Mouse (Mus musculus) spleen, adult 2 months (tissue): ENCODE measurements around the gene Cmip. TPM values are rescaled to one million over a fixed set of nuclear protein-coding genes. Genes with fewer than 3 reads are reported as not detected.

Source experiments
- DNase-seq, 2 experiments: peaks; one replicate each; pipeline versions ENCODE4 v3.0.0 to v3.0.0-alpha.2; 2012 to 2021; ENCODE audit warnings: low spot score in 2 of 2, low read depth in 1 of 2
- H3K27ac ChIP-seq: fragments of 200-500 bp; 2 replicates; pipeline ENCODE4 v1.5.1; 2012; ENCODE audit warnings: low read length, inconsistent platforms; ENCODE audit not compliant: insufficient read depth
- H3K27me3 ChIP-seq: fragments of 200-500 bp; 2 replicates; pipeline ENCODE4 v1.6.1; 2012; ENCODE audit warnings: mild to moderate bottlenecking, moderate library complexity, low read length, inconsistent platforms; ENCODE audit not compliant: control insufficient read depth, insufficient read depth
- H3K36me3 ChIP-seq: fragments of 200-500 bp; 2 replicates; pipeline ENCODE4 v1.6.1; 2012; ENCODE audit warnings: mild to moderate bottlenecking, low read length, inconsistent platforms; ENCODE audit not compliant: control insufficient read depth, insufficient read depth
- H3K4me1 ChIP-seq: fragments of 200-500 bp; 2 replicates; pipeline ENCODE4 v1.6.1; 2011; ENCODE audit warnings: inconsistent platforms; ENCODE audit not compliant: control insufficient read depth, insufficient read depth, insufficient read length
- H3K4me3 ChIP-seq: fragments of 200-500 bp; 2 replicates; pipeline ENCODE4 v1.5.1; 2011; ENCODE audit warnings: mild to moderate bottlenecking, inconsistent platforms; ENCODE audit not compliant: insufficient read depth, insufficient read length; ENCODE audit errors: extremely low read depth
- CTCF ChIP-seq: fragments of 200-500 bp; IDR thresholded peaks from 2 replicates; pipeline ENCODE4 v1.5.1; 2011; ENCODE audit warnings: mild to moderate bottlenecking, inconsistent platforms; ENCODE audit not compliant: insufficient read depth, insufficient read length, insufficient replicate concordance; ENCODE audit errors: extremely low read depth
- POLR2A ChIP-seq: fragments of 200-500 bp; IDR thresholded peaks from 2 replicates; pipeline ENCODE4 v1.6.1; 2011; ENCODE audit warnings: low read depth, low read length, inconsistent platforms
- WGBS: fragments of 180-500 bp; shearing (Covaris S2); methylation state at CpG from one replicate; pipeline ENCODE4 v1.1.7; 2018; 5-methylcytosine and 5-hydroxymethylcytosine counted together
- polyA plus RNA-seq: library from polyadenylated mRNA; depleted of rRNA; stranded (reverse); fragments of >200 nt; gene quantifications from 2 replicates; pipeline ENCODE4 v1.2.3, GENCODE M21; 2012

Cmip gene
- polyA plus RNA-seq, 1 experiment: 48.2 TPM

- TF ChIP-seq POLR2A (no peak), CTCF (no peak)
- no peak overlapping the region for H3K27ac ChIP-seq
- DNase-seq: no peak
- no peaks in the 10 kb centered on the region for H3K27me3 ChIP-seq
- H3K4me3 ChIP-seq: no peak overlapping the region
- peaks cover 19% of the 10 kb centered on the region for H3K4me1 ChIP-seq
- no peaks in the 10 kb centered on the region for H3K36me3 ChIP-seq
- 82% methylated on average over 7 of the region's 7 CpGs for WGBS
These were observed 33.6 kb downstream of the Cmip start for GRCm38 (mm10) chr8:117290506-117290905.

DNA sequence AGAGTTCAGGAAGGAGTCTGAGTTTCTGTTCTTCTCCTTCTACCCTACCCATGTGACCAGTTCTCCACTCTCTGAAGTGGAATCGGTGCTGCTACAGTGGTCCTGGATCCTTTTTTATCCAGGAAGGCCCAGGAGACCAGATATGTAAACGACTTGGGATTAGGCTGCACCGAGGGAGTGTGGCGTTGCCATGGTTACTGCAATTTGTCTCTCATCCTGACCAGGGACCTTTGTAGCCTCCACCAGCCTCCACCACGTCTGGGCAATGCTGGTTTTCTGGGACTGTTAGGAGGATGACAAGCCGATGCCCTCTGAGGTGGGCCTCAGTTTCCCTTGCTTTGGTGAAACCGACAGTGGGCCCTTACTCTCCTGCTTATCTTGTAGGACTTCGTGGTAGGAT lies 35.4 kb downstream of the Cmip start:
- TF ChIP-seq POLR2A (no peak), CTCF (no peak)
- Histone ChIP-seq H3K36me3 (no peaks in the 10 kb centered on the region), H3K4me3 (no peak overlapping the region), H3K27ac (no peak overlapping the region), H3K4me1 (peaks cover 15% of the 10 kb centered on the region), H3K27me3 (no peaks in the 10 kb centered on the region)
- WGBS: 75% methylated on average over 8 of the region's 8 CpGs
- DNase-seq: no peak

DNA sequence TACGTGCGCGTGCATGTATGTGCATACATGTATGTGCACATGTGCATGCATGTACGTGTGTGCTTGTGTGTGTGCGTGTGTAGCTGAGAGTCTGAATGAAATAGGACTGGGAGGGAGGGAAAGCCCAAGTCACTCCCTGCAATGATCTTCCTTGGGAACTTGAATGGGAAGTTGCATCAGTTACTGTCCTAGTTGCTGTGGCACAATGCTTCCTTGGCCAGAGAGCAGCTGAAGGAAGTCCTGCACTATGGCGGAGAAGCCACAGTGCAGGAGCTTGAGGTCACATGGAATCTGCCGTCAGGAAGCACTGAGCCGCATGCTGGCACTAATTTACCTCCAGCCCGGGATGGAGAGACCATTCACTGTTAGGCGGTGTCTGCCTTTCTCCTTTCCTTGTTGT lies 37.9 kb downstream of the Cmip start:
- WGBS: 79% methylated on average over 10 of the region's 10 CpGs
- Histone ChIP-seq H3K4me3 (no peak overlapping the region), H3K27me3 (no peaks in the 10 kb centered on the region), H3K36me3 (no peaks in the 10 kb centered on the region), H3K27ac (no peak overlapping the region), H3K4me1 (peaks cover 9% of the 10 kb centered on the region)
- no peak for DNase-seq
- no peak for TF ChIP-seq CTCF
- TF ChIP-seq POLR2A: no peak

- TF ChIP-seq POLR2A (no peak), CTCF (no peak)
- Histone ChIP-seq H3K27ac (peak overlapping the region; percentile 1; the same call in 1 of the 2 replicates), H3K27me3 (no peaks in the 10 kb centered on the region), H3K4me1 (peaks cover 16% of the 10 kb centered on the region), H3K4me3 (no peak overlapping the region), H3K36me3 (no peaks in the 10 kb centered on the region)
- 31% methylated on average over 12 of the region's 12 CpGs for WGBS
- DNase-seq: no peak
These were observed 41.2 kb downstream of the Cmip start for GRCm38 (mm10) chr8:117297913-117298518.

- Histone ChIP-seq H3K36me3 (no peaks in the 10 kb centered on the region), H3K4me1 (peaks cover 24% of the 10 kb centered on the region), H3K27ac (no peak overlapping the region), H3K27me3 (no peaks in the 10 kb centered on the region), H3K4me3 (no peak overlapping the region)
- no peak for DNase-seq
- 84% methylated on average over 10 of the region's 10 CpGs for WGBS
- no peak for TF ChIP-seq POLR2A
- TF ChIP-seq CTCF: no peak
These were observed 42.3 kb downstream of the Cmip start for GRCm38 (mm10) chr8:117299204-117299603.

DNA sequence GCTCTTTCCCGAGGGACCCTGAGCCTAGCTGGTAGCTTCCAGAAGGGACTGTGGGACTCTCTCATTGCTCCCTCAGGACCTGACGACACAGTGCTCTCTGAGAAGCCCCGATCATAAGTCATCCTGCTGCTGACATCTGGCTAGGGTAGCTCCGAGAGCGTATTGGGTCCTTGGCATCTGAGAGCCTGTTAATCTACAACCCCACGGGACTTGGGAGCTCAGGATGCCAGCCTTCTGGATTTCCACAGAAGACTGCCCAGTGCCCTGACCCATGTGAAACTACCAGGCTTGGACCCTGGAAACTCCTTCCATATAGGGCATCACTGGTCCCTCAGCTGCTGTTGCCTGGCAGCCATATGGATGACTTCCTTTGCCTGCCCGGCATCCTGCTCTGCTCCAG lies 43.3 kb downstream of the Cmip start:
- whole genome bisulfite sequencing: 84% methylated on average over 7 of the region's 7 CpGs
- H3K4me1 ChIP-seq: peaks cover 32% of the 10 kb centered on the region; the same call in 1 of the 2 replicates
- H3K4me3 ChIP-seq: no peak overlapping the region
- no peak for DNase-seq
- TF ChIP-seq POLR2A: no peak
- TF ChIP-seq CTCF: no peak
- H3K27ac ChIP-seq: no peak overlapping the region
- H3K36me3 ChIP-seq: no peaks in the 10 kb centered on the region
- H3K27me3 ChIP-seq: no peaks in the 10 kb centered on the region

- Histone ChIP-seq H3K36me3 (no peaks in the 10 kb centered on the region), H3K4me1 (peaks cover 42% of the 10 kb centered on the region; the same call in 1 of the 2 replicates), H3K4me3 (no peak overlapping the region), H3K27ac (0 out of 2 replicates have a peak overlapping the region, but pooled peaks have one; percentile 4), H3K27me3 (no peaks in the 10 kb centered on the region)
- 70% methylated on average over 12 of the region's 12 CpGs for WGBS
- no peak for DNase-seq
- TF ChIP-seq CTCF (no peak), POLR2A (no peak)
These were observed 44.7 kb downstream of the Cmip start for GRCm38 (mm10) chr8:117301457-117302041.
